9 mouse cellular contexts compared by ENCODE assay signal in genomic region chr5:115909106-115909505, GRCm38 (mm10).
A peak's percentile ranks its signal among the peaks of the same experiment; 100 is the strongest.
DNase-seq lines count a peak whose midpoint lies in the region; ATAC-seq and TF ChIP-seq lines count a peak whose summit lies in the region.
"Had no signal": no experiment of that assay in that cellular context is flagged by ENCODE, and none has a peak within 500 bp of the region (broad histone marks: within the 10 kb centered on the region; RNA-seq: fewer than 3 reads in every experiment).

No protein-coding gene starts in this region.

- H3K36me3 ChIP-seq in heart, embryonic 11.5 days (ENCODE audit: control insufficient read depth, insufficient read depth, low read length), result no peaks in the 10 kb centered on the region
- H3K36me3 ChIP-seq in forebrain, embryonic 14.5 days (ENCODE audit: control insufficient read depth, insufficient read depth, low read length), result no peaks in the 10 kb centered on the region
- H3K36me3 ChIP-seq in hindbrain, postnatal 0 days (ENCODE audit: insufficient read depth, low read length), result no peaks in the 10 kb centered on the region
- no peaks in the 10 kb centered on the region; the same call in 1 of the 2 replicates for H3K36me3 ChIP-seq in liver, postnatal 0 days (replicated peaks; ENCODE audit: insufficient read depth, low read length)
- H3K36me3 ChIP-seq: stomach, embryonic 15.5 days had no signal

- no peak overlapping the region for H3K27ac ChIP-seq in heart, embryonic 11.5 days (ENCODE audit: low read depth, low read length)
- 0 out of 2 replicates have a peak overlapping the region, but pooled peaks have one; percentile 21 for H3K27ac ChIP-seq in forebrain, embryonic 14.5 days (ENCODE audit: low read depth, low read length)
- H3K27ac ChIP-seq in hindbrain, postnatal 0 days, result peak overlapping the region; percentile 76
- no peak overlapping the region for H3K27ac ChIP-seq in liver, postnatal 0 days (ENCODE audit: low read depth)
- H3K27ac ChIP-seq: stomach, embryonic 15.5 days had no signal

- no peaks in the 10 kb centered on the region for H3K27me3 ChIP-seq in heart, embryonic 11.5 days (ENCODE audit: control insufficient read depth, insufficient read depth, low read length)
- no peaks in the 10 kb centered on the region for H3K27me3 ChIP-seq in forebrain, embryonic 14.5 days (replicated peaks; ENCODE audit: control insufficient read depth, insufficient read depth, low read length)
- no peaks in the 10 kb centered on the region for H3K27me3 ChIP-seq in hindbrain, postnatal 0 days (ENCODE audit: insufficient read depth, low read length)
- no peaks in the 10 kb centered on the region for H3K27me3 ChIP-seq in liver, postnatal 0 days (ENCODE audit: insufficient read depth, low read length)
- H3K27me3 ChIP-seq: stomach, embryonic 15.5 days had no signal

- no peaks in the 10 kb centered on the region for H3K9me3 ChIP-seq in heart, embryonic 11.5 days (replicated peaks; ENCODE audit: control insufficient read depth, low read length)
- H3K9me3 ChIP-seq in forebrain, embryonic 14.5 days (replicated peaks; ENCODE audit: control insufficient read depth, low read length), result no peaks in the 10 kb centered on the region
- H3K9me3 ChIP-seq in hindbrain, postnatal 0 days (ENCODE audit: low read length), result no peaks in the 10 kb centered on the region
- H3K9me3 ChIP-seq in liver, postnatal 0 days (ENCODE audit: low read length), result no peaks in the 10 kb centered on the region
- H3K9me3 ChIP-seq: stomach, embryonic 15.5 days had no signal

- no peak for ATAC-seq in heart, embryonic 11.5 days (replicated peaks; ENCODE audit: insufficient number of reproducible peaks, low FRiP score, low TSS enrichment)
- ATAC-seq in forebrain, embryonic 14.5 days, result no peak
- no peak for ATAC-seq in hindbrain, postnatal 0 days
- peak; percentile 41; the same call in 1 of the 2 replicates for ATAC-seq in liver, postnatal 0 days

- peak; percentile 52 to 55 for DNase-seq in heart, adult 18-20 months
- DNase-seq in adrenal gland, adult 18-20 months (ENCODE audit: low spot score in 2 of 2), result peak; percentile 30 to 33
- DNase-seq in forebrain, embryonic 14.5 days (ENCODE audit: low spot score), result peak; percentile 54
- DNase-seq in hindbrain, postnatal 0 days (ENCODE audit: low spot score), result peak; percentile 78
- DNase-seq in liver, postnatal 0 days, result peak; percentile 66
- peak; percentile 46 for DNase-seq in skeletal muscle tissue, adult 2 months (ENCODE audit: low read depth, low spot score)
- no peak for DNase-seq in thymus, postnatal 4 days

- no peak overlapping the region for H3K4me3 ChIP-seq in heart, embryonic 11.5 days (ENCODE audit: low read depth, low read length)
- H3K4me3 ChIP-seq in forebrain, embryonic 14.5 days (ENCODE audit: low read depth, low read length), result 0 out of 2 replicates have a peak overlapping the region, but pooled peaks have one; percentile 29
- H3K4me3 ChIP-seq in hindbrain, postnatal 0 days (ENCODE audit: low read length), result peak overlapping the region; percentile 45
- H3K4me3 ChIP-seq in liver, postnatal 0 days (ENCODE audit: low read depth, low read length), result no peak overlapping the region
- H3K4me3 ChIP-seq: stomach, embryonic 15.5 days had no signal

- peaks cover 21% of the 10 kb centered on the region; the same call in 1 of the 2 replicates for H3K4me1 ChIP-seq in heart, embryonic 11.5 days (ENCODE audit: control insufficient read depth, insufficient read depth, low read length)
- H3K4me1 ChIP-seq in forebrain, embryonic 14.5 days (ENCODE audit: control insufficient read depth, insufficient read depth, low read length), result peaks cover 13% of the 10 kb centered on the region
- H3K4me1 ChIP-seq in hindbrain, postnatal 0 days (ENCODE audit: insufficient read depth, low read length), result peaks cover 7% of the 10 kb centered on the region
- peaks cover 11% of the 10 kb centered on the region for H3K4me1 ChIP-seq in liver, postnatal 0 days (ENCODE audit: insufficient read depth)

- WGBS in heart, embryonic 11.5 days (ENCODE audit: insufficient replicate concordance), result 59% methylated on average over 11 of the region's 11 CpGs
- WGBS in forebrain, embryonic 14.5 days, result 75% methylated on average over 11 of the region's 11 CpGs
- WGBS in hindbrain, postnatal 0 days, result 24% methylated on average over 11 of the region's 11 CpGs
- 61% methylated on average over 11 of the region's 11 CpGs for WGBS in liver, postnatal 0 days (ENCODE audit: insufficient replicate concordance)

- H3K4me2 ChIP-seq in heart, embryonic 11.5 days, result no peak overlapping the region
- peak overlapping the region; percentile 53; the same call in 1 of the 2 replicates for H3K4me2 ChIP-seq in forebrain, embryonic 14.5 days (ENCODE audit: low read length)
- peak overlapping the region; percentile 57 for H3K4me2 ChIP-seq in hindbrain, postnatal 0 days (ENCODE audit: low read depth, low read length)
- peak overlapping the region; percentile 72 for H3K4me2 ChIP-seq in liver, postnatal 0 days (ENCODE audit: low read depth, low read length)
- H3K4me2 ChIP-seq: stomach, embryonic 15.5 days had no signal

- TF ChIP-seq CTCF in hindbrain, postnatal 0 days (IDR thresholded peaks at IDR 0.05; ENCODE audit: low read depth), result no peak
- TF ChIP-seq CTCF in liver, postnatal 0 days (IDR thresholded peaks at IDR 0.05; ENCODE audit: low read depth), result no peak

- TF ChIP-seq EP300 in liver, postnatal 0 days (IDR thresholded peaks at IDR 0.05; ENCODE audit: low read depth), result no peak

- H3K9ac ChIP-seq in heart, embryonic 11.5 days (ENCODE audit: low read depth, low read length), result no peak overlapping the region
- H3K9ac ChIP-seq in forebrain, embryonic 14.5 days (ENCODE audit: low read length), result no peak overlapping the region
- peak overlapping the region; percentile 44 for H3K9ac ChIP-seq in hindbrain, postnatal 0 days (replicated peaks; ENCODE audit: low read length)
- H3K9ac ChIP-seq in liver, postnatal 0 days (replicated peaks), result no peak overlapping the region
- H3K9ac ChIP-seq: stomach, embryonic 15.5 days had no signal

Comparison
In these comparisons a context has a peak if more than half of its experiments do, and no peak if none do; other contexts are left out.
1. H3K27ac ChIP-seq: peak in forebrain, embryonic 14.5 days (single experiment) and hindbrain, postnatal 0 days (single experiment); none in heart, embryonic 11.5 days (single experiment) and liver, postnatal 0 days (single experiment).
2. H3K4me3 ChIP-seq: peak in forebrain, embryonic 14.5 days (single experiment) and hindbrain, postnatal 0 days (single experiment); none in heart, embryonic 11.5 days (single experiment) and liver, postnatal 0 days (single experiment).